Mouse (Mus musculus): ENCODE measurements around the gene Cpd. TPM values are rescaled to one million over a fixed set of nuclear protein-coding genes. Genes with fewer than 3 reads are reported as not detected.

The Cpd gene
- total RNA-seq, 2 experiments from 2014 or later: 62.9 to 69.5 TPM

- DNase-seq (ENCODE audit: low spot score in 2 of 2): no peak
Measured at GRCm38 (mm10) chr11:76797236-76797635, 49.6 kb downstream of the Cpd start.

GRCm38 (mm10) chr11:76795326-76795725, 51.5 kb downstream of the Cpd start:
- DNase-seq (ENCODE audit: low spot score in 2 of 2): no peak

- DNase-seq (ENCODE audit: low spot score in 2 of 2): no peak
Measured at GRCm38 (mm10) chr11:76791331-76791730, 55.5 kb downstream of the Cpd start.

- peak in 1 of 2 experiments; percentile 27 for DNase-seq (ENCODE audit: low spot score in 2 of 2)
Measured at GRCm38 (mm10) chr11:76789252-76789651, 57.6 kb downstream of the Cpd start.

- DNase-seq (ENCODE audit: low spot score in 2 of 2): no peak
Measured at GRCm38 (mm10) chr11:76775533-76775932, 71.3 kb downstream of the Cpd start.

GRCm38 (mm10) chr11:76773811-76774210, 73.0 kb downstream of the Cpd start:
- DNase-seq (ENCODE audit: low spot score in 2 of 2): no peak

GRCm38 (mm10) chr11:76770566-76770965, 76.3 kb downstream of the Cpd start:
- DNase-seq (ENCODE audit: low spot score in 2 of 2): no peak

- no peak for DNase-seq (ENCODE audit: low spot score in 2 of 2)
Measured at GRCm38 (mm10) chr11:76763741-76764122, 83.1 kb downstream of the Cpd start.

GRCm38 (mm10) chr11:76763053-76763740, 83.6 kb downstream of the Cpd start, which contains the start of gene Gosr1:
TSS of gene Gosr1 (minus strand) at chr11:76763579.
- DNase-seq (ENCODE audit: low spot score in 2 of 2): peak; percentile 62 to 83

- no peak for DNase-seq (ENCODE audit: low spot score in 2 of 2)
Measured at GRCm38 (mm10) chr11:76752276-76752675, 94.5 kb downstream of the Cpd start.

- DNase-seq (ENCODE audit: low spot score in 2 of 2): no peak
Measured at GRCm38 (mm10) chr11:76748819-76749218, 98.0 kb downstream of the Cpd start.

GRCm38 (mm10) chr11:76745921-76746320, 100.9 kb downstream of the Cpd start:
- DNase-seq (ENCODE audit: low spot score in 2 of 2): no peak

GRCm38 (mm10) chr11:76744550-76744949, 102.3 kb downstream of the Cpd start:
- no peak for DNase-seq (ENCODE audit: low spot score in 2 of 2)

- DNase-seq (ENCODE audit: low spot score in 2 of 2): no peak
Measured at GRCm38 (mm10) chr11:76742511-76742910, 104.3 kb downstream of the Cpd start.

GRCm38 (mm10) chr11:76739125-76739524, 107.7 kb downstream of the Cpd start:
- no peak for DNase-seq (ENCODE audit: low spot score in 2 of 2)

GRCm38 (mm10) chr11:76735753-76736324, 111.0 kb downstream of the Cpd start:
- DNase-seq (ENCODE audit: low spot score in 2 of 2): no peak

- no peak for DNase-seq (ENCODE audit: low spot score in 2 of 2)
Measured at GRCm38 (mm10) chr11:76734560-76734959, 112.3 kb downstream of the Cpd start.

GRCm38 (mm10) chr11:76730650-76731049, 116.2 kb downstream of the Cpd start:
- DNase-seq (ENCODE audit: low spot score in 2 of 2): no peak

Other genes starting within 250 kb of the Cpd start
- 10 to 100 TPM; 64.2 to 68.9 TPM for gene Abr, start 224.7 kb downstream of the Cpd start, total RNA-seq (2021)
- not detected for gene Bhlha9, start 174.5 kb downstream of the Cpd start, total RNA-seq (2021)
- gene Trarg1, start 167.2 kb downstream of the Cpd start, total RNA-seq (2021): 10 to 100 TPM; 16.4 to 27.0 TPM
- gene Gosr1, start 83.4 kb downstream of the Cpd start, total RNA-seq (2021): 10 to 100 TPM; 72.3 to 77.9 TPM
- 1 to 10 TPM; 1.2 to 1.5 TPM for gene Tmigd1, start 55.1 kb upstream of the Cpd start, total RNA-seq (2021)
- 10 to 100 TPM; 82.3 to 93.3 TPM for gene Blmh, start 77.8 kb upstream of the Cpd start, total RNA-seq (2021)
- 10 to 100 TPM; 20.2 to 22.8 TPM for gene Slc6a4, start 151.6 kb upstream of the Cpd start, total RNA-seq (2021)
- gene Nsrp1, start 231.4 kb upstream of the Cpd start, total RNA-seq (2021): 10 to 100 TPM; 23.9 to 29.7 TPM